Mouse (Mus musculus): ENCODE results near the gene Defa32.
"Not testable (repeated sequence)": the region's sequence is repeated elsewhere in the genome, so short reads cannot be mapped to it uniquely, and the experiment has no call there.

The Defa32 gene

GRCm38 (mm10) chr8:21528732-21529131 is at the start of gene Defa32:
Gene Defa32, plus strand, starts transcription at chr8:21529032.
- not testable (repeated sequence) for DNase-seq (ENCODE audit: low read depth, low spot score)

GRCm38 (mm10) chr8:21508958-21509357 is 19.9 kb upstream of the Defa32 start, which contains the start of gene Defa20:
Gene Defa20, plus strand, starts transcription at chr8:21509258.
- not testable (repeated sequence) for DNase-seq (ENCODE audit: low read depth, low spot score)

- DNase-seq (ENCODE audit: low read depth, low spot score) = not testable (repeated sequence)
These were observed 36.3 kb downstream of the Defa32 start, which contains the start of gene Defa37 for GRCm38 (mm10) chr8:21565086-21565485. Gene Defa37, plus strand, starts transcription at chr8:21565386.

Data from A20 (cell line).